Mouse (Mus musculus) frontal cortex, postnatal 25 days (tissue): ENCODE data around the gene Ankrd55.

ENCODE experiments used
- DNase-seq, 2 experiments: peaks; one replicate each; pipeline ENCODE4 v3.0.0; 2022; ENCODE audit warnings: low spot score in 2 of 2

Ankrd55 gene

DNA sequence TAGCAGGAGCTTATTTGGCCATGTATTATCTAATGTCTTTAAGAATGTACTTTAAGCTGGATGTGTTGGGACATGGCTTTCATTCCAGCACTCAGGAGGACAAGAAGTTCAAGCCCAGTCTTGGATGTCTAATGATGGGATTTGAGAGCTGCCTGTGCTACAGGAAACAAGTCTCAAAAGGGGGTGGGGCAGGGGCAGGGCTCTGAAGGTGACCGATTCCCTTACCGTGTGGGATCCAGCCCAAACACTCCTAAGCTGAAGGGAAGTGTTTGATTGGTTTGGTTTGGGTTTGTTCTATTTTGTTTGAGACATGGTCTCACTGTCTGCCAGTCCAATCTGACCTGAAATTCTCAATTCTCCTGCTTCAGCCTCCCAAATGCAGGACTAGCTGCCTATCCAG lies 93.2 kb downstream of the Ankrd55 start:
- no peak for DNase-seq

DNA sequence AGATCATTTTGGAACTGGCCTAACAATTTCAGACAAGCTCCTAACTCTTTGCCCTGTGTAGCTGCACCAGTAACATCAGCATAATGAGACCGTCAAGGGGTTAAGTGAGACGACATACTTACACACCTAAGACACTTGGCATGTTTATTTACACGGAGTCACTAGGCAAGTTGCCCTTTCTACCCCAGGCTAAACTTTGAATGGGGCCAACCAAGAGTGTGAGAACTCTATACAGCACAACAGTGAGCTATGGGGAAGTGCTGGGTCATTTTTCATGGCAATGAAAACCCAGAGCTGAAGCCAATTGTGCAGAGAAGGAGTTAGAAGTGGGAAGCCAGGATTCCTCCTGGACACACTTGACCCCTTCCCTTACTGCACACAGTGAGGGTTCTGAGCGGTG lies 94.2 kb downstream of the Ankrd55 start:
- DNase-seq = no peak

DNA sequence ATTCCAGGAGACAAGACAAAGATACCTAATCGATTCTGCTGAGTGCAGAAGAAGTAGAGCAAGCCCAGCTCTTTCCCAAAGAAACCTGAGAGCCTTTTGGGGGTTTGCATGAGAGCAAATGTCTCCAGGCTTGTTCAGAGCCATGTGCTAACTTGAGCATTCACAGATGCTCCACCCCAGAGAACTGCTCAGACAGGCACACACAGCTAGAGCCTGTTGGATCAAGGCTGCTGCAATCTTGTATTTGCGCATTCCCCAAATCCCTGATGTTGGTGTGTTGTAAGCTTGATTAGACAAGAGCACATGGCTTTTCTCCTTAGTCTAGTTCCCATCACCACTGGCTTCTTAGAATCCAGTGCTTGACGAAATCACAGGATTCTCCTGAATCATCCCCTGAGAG lies 94.7 kb downstream of the Ankrd55 start:
- DNase-seq = no peak

DNA sequence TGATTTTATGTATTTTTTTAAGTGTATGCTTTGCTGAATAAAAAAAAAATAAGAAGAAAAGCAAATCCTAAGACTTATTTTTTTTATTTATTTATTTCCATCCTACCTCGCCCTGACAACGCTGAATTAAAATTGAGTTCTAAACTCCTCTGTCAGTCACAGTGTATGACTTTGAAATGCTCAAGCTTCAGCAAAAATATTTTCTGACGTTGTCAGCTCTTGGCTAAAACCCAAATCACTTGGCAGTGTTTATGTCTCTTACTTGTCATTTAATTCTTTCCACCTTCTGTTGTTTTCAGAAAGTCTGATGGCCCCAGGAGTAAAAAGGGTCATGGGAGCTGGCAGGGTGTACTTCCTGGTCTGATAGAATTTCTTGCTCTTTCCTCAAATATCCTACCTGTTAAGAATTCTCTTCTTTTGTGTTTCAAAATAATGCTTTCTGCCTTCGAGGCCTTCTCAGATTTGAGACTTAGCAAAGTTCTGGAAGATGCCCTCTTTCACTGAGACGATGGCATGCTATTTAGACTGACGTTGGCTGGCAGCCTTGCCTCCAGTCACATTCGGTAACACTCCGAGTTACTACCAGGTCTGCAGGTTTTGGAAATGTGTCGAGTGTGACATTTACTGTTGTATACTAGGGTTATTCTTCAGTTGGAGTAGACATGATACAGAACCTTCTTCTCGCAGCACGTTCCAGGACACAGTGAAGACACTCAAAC lies 95.8 kb downstream of the Ankrd55 start:
- no peak for DNase-seq

DNA sequence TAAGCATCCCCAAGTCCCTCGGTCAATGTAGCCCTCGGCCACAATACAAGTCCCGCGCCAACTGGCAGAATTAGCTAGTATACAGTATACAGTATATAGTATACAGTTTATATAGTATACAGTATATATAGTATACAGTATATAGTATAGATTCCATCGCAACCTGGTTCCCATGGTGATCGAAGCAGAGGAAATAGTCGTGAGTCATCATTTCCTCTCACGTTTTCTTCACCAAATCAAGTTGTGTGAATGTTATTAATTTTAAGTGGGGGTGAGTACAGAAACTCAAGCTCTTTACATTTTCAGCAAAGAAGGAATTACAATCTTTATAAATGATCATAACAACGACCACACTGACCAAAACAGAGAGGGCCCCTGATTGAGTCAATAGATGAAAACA lies 96.8 kb downstream of the Ankrd55 start:
- no peak for DNase-seq

DNA sequence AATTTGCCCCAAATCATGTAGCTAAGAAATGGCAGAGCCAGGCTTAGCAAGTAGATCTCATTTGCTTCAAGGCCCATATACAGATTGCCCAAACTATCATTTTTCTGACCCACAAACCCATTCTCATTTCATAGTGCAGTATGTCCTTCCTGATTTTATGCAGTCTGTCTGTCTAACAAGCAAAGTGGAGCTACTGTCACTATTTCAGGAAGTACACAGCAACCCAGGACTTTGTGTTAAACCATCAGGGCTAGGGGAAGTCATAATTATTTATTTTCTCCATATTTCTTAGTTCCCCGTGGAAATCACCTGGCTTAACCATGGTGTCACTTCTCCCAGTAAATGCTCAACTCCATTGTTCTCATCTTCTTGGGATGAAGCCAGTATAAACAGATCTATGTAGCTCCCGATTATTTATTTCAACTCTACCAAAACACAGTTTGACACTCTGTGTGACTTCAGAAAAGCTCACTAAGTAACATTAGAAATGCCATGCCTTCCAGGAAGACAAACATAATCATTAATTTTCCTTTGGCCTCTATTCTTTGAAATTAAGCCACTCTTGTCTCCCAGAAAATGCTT lies 98.3 kb downstream of the Ankrd55 start:
- no peak for DNase-seq

DNA sequence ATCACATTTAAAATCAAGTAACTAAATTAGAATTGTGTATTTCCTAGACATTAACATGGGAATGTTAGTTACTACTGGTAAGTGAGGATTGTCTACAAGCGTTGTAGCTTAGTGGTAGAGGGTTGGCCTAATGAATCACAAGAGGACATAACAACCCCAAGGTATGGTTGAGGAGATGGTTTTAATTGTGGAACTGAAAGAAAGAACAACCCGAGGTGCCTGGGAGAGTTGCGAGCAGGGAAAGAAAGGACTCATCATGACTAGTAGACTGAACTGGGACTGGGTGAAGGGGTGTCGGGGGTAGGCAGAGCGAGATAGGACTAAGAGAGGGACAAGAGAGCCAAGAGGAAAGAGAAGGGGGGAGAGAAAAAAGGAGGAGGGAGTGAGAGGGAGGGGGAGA lies 99.0 kb downstream of the Ankrd55 start:
- DNase-seq = no peak

DNA sequence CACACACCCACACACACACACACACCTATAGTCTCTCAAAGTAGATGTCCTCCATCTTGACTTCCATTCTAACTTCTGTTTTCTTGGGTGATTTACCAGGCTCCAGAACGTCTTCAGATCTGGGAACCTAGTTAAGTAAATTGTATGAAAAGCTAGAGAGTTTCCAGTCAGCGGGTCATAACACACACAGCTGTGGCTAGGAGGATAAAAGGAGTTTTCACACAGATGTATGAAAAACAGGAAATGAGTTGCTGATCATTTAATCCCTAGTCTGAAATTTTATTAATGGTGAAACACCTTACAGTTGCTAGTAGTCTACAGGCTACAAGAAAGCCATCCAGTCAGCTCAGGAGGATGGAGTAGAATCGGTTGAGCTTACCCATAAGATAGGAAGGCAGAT lies 99.9 kb downstream of the Ankrd55 start:
- DNase-seq = no peak

DNA sequence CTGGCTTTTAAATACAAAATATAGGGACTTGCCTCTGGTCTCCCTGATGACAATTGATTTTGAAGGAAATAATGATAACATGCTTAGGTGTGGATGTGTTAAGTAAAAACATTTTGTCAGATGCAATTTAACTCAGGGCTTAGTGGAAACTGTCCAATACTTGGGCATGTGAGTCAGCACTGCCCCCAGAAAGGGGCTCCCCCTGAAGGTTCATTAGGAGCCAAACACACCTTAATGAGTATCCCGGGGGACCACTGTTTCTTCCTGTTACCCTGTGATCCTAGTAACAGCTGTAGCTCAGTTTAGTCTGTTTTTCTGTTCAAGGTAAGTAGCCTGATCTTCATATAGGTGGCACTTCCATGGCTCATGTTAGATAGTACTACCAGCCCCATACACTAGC lies 102.0 kb downstream of the Ankrd55 start:
- no peak for DNase-seq

DNA sequence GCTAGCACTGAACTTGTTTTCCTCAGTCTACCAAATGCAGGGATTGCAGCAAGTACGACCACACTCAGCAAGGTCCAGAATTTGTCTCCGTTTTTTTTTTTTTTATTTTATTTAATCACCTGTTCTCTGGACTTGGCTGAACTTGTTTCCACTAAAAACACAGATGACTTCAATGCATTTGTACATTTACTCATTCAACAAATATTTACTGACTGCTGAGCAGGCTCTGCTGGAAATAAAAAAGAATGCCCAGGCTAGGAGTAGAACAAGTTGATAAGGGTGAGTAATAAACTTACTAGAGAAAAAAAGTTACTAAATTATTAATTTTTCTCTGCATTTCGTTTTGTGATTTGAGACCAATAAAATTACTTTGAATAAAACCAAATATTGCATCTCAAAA lies 103.1 kb downstream of the Ankrd55 start:
- no peak for DNase-seq

DNA sequence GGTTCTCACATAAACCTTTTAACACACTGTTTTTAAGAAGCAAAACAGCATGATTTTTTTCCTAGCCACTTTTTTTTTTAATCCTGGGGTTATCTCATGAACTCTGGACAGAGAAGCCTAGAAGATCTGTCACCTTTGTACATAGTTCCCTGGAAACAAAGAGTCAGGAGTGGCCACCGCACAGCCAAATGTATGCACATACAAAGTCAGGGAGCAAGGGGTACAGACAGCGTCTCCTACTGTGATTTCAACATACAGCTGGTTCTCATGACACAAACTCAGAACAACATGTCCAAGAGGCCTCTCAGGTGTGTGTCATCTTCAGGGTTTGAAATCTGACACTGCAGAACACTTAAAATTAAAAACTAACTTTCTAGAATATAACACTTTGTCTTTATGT lies 105.1 kb downstream of the Ankrd55 start:
- no peak for DNase-seq

DNA sequence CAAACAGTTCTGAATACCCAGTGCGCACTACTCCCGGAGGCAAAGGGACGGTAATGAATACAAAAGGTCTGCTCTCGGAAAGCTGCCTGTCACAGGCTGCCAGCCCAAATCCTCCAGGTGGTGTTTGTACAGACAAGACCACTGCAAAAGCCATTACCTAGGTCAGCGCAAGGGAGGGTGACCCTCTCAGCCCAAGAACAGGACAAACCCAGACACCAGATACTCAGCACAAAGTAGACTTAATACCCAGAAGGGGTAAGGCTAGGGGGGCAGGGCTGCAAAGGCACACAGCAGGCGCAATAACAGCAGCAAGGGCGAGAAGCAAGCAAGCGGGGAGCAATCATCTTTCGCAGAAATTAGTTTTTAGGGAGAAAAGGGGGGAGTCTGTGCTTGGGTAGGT lies 106.0 kb downstream of the Ankrd55 start:
- no peak for DNase-seq

DNA sequence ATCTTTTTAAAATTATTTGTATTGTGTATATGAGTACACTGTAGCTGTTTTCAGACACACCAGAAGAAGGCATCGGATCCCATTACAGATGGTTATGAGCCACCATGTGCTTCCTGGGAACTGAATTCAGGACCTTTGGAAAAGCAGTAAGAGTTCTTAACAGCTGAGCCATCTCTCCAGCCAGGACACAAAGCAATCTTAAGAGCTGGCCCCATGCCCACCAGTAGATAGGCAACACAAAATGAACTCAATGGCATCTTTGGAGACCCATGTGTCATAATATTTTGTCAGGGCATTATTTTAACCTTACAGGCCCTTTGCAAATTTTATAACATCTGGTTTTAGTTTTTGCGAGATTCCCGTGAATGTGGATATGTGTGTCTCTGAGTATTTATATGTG lies 116.5 kb downstream of the Ankrd55 start:
- DNase-seq = no peak

DNA sequence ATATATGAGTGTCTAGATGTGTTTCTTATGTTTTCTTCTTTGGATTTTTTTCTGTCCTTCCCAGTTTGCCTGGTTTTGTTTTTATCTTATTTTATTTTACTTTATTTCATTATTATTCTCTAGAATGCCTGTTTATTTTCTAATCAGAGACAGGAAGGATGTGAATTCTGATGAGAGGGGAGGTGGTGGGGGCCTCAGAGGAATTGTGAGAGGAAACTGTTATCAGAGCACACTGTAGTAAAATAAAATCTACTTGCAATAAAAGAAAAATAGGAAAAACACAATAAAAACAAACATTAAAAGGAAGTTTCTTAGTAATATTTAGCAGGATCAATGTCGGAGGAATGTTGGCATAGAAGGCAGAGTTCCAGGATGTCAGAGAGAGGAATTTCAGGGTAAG lies 116.9 kb downstream of the Ankrd55 start:
- DNase-seq = no peak

DNA sequence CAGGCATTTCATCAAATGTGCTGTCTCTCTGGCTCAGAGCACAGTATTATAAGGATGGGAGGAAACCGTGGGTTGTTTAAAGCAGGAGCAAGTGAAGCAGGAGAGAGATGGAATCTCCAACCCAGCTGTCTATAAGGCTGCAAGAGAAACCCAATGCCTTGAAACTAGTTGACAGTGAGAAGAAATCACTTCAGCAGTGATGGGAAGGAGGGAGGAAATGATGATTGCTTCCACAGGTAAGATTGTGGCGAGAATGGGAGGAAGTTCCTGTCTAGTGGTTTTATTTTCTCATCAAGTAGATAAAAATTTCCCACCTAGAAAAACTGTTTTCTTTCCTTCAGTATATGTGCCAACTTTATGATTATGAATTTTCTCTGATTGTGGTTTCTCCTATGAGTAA lies 118.4 kb downstream of the Ankrd55 start:
- DNase-seq = no peak

DNA sequence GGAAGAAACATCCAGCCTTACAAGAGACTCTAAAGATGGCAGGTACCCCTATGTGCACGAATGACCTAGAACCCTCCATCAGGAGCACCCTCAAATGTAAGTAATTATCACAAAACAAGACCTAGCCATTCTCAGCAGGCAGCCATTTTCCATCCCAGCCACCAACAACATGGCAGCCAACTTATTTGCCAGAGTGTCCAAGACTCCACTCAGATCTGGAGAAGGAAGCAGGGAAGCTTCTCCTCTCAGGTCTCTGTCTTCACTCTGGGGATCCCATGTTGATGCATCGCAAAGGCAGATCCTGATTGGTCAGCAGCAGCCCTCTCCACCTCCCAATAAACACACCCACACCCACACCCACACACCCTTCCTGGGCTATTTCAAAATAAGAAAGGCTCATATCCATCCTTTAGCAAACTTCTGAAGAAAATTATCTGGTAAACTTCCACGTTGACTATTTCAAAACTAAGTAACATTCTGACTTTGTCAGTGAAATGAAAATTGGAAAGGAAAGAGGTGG lies 119.0 kb downstream of the Ankrd55 start:
- no peak for DNase-seq

DNA sequence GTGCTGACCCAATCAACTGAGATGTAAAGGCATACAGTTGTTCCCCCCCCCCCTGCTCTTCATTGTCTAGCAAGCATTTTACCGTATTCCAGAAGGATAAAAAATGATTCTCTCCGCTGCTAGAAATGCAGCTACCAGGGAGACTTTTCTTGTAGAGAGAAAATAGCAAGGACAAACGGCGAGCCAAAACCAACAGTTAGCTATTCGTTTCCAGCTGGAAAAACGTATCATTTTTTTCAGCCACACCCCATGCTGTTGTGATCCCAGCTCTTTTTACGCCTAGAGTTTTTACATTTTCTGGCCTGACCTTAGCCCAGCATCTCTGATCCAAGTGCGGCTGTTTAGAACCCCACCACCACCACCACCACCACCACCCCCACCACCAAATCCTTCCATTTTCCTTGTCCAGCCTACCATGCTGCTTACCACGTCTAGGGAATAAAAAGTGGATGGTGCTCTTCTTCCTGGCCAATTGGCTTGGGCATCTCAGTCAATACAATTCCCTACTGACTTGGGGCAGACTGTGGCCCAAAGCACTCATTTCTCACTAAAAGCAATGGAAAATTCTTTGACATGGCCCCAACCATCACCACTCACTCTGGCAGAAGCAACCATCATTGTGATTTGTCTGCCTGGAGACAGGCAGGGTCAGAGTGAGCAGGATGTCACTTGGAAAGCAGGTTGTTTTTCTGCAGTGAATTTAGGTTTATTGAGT lies 119.7 kb downstream of the Ankrd55 start:
- no peak for DNase-seq

DNA sequence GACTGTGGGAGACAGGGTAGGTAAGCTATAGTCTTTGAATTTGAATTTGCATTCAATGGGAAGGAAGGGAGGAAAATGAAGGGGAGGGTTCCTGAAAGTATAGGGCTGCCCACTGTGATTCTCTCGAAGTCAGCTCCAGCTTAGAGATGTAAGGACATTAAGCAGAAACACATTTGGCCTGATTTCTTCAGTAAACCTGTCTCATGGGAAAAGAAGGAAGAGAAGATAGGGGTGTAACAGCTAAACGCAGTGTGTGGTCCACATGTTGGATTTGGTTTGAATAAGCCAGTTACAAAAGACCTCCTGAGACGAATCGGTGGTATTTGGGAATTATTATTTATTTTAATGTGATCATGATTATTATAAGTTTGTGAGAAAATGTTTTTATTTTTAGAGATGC lies 120.5 kb downstream of the Ankrd55 start:
- no peak for DNase-seq

DNA sequence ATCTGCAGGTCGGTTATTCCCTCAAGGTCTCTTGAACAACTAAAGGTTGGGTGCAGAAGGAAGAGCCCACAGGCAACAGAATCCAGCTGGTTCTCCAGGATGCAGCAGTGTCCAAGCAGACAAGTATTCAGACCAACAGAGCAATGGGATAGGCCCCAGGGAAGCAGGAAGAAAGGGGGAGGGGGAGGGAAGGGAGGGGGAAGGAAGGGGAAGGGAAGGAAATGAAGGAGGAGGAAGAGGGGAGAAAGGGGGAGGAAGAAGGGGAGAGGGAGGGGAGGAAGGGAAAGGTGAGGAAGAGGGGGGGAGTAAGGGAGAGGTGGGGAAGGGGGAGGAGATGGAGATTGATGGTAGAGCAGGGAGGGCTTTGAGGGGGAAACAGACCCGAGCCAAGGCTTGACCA lies 121.1 kb downstream of the Ankrd55 start:
- no peak for DNase-seq

DNA sequence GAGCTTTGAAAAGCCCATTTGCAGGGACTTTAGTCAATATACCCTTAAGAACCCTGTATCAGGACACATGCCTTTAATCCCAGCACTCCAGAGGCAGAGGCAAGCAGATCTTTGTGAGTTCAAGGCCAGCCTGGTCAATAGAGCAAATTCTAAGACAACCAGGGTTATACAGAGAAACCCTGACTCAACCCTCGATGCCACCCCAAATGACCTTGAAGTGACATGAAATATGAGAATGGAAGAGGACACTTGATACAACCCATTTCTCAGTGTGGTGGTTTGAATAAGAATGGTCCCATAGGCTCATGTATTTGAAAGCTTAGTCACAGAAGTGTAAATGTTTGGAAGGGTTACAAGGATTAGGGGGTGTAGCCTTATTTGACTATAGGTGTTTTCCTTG lies 121.6 kb downstream of the Ankrd55 start:
- DNase-seq = no peak

DNA sequence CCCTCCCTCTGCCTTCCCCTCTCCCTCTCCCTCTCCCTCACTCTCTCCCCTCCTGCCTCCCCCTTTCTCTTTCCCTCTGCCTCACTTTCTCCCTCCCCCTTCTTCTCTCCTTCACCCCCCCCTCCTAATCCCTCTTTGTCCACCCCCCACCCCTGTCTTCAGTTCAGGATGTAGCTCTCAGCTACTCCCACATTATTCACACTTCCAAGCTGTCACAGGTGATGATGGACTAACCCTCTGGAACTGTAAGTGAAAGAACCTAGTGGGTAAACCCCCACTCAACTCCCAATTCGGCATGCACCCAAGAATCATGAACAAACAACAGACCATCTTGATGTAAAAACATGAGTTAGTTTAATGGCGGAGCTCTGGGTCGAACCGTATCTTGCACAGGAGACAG lies 122.2 kb downstream of the Ankrd55 start:
- DNase-seq = no peak

DNA sequence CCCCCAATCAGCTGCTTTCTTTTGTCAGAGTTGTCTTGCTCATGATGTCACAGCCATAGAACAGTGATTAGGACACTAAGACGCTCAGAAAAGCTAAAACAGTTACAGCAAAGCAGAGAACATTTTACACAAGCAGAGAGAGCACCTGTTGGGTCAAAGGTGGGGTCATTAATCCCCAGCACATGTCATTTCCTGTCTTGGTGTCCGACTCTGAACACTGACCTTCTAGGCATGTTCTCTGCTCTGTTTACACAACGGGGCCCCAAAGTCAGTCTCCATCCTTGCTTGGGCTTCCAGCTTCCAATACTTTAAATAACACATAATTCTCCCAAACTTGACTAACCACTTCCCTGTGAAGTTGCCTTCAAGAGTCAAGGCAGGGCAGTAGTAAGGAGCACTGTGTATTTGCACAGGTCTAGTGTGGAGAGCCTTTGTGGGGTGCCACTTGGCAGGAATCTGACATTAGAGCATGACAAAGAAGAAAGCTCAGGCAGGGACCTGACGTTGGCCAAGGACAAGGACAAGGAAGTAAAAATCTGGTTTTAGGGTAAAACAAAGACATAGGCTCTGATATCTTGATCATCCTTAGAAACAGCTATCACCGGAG lies 123.1 kb downstream of the Ankrd55 start:
- no peak for DNase-seq

DNA sequence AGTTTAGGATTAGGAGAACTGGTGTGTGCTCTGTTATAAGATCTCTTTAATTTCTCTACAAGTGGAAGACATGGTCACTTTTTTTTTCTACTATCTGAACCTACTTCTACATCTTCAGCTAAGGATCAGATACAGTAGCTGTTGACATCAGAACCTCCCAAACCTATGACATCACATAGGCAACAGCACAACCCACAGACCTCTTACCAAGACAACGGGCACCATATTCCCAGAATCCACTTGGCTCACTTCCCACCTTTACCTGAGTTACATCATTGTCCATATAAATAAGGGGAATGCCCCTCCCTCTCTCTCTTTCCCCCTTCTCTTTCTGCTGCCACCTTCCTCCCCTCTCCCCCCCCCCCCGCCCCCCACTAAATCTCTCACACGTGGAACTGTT lies 124.0 kb downstream of the Ankrd55 start:
- DNase-seq = no peak
